ENCODE assay signal across 13 mouse cellular contexts in the genomic region with DNA sequence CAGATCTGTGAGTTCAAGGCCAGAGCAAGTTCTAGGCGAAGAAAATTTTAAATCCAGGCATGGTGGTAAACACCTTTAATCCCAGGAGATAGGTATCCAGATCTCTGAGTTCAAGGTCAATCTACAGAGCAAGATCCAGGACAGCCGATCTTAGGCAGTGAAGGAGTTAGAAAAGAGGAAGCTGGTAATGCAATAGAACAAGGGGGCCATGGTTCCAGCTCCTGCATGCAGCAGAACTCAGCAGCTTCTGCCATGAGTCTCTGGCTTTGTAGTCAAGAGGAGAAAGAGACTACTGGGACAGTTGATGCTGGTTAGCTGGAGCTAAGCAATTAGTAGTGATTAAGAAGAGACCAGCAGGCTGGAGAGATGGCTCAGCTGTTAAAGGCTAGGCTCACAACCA.
"Had no signal": no experiment of that assay in that cellular context is flagged by ENCODE, and none has a peak within 500 bp of the region (broad histone marks: within the 10 kb centered on the region; RNA-seq: fewer than 3 reads in every experiment).

No protein-coding gene starts in this region.

- H3K9ac ChIP-seq: liver, embryonic 15.5 days; liver, postnatal 0 days; lung, embryonic 15.5 days; midbrain, embryonic 12.5 days; neural tube, embryonic 12.5 days had no signal

- H3K9me3 ChIP-seq: liver, embryonic 15.5 days; lung, embryonic 15.5 days; neural tube, embryonic 12.5 days had no signal

- H3K27ac ChIP-seq: liver, embryonic 15.5 days; lung, embryonic 15.5 days; midbrain, embryonic 10.5 days; midbrain, embryonic 12.5 days; neural tube, embryonic 12.5 days had no signal

- DNase-seq: liver, postnatal 0 days; lung, adult 2 months; lung, postnatal 4 days; midbrain, embryonic 14.5 days; right cerebral cortex, postnatal 14 days; thymus, adult 18-20 months; thymus, postnatal 25 days; thymus, postnatal 4 days had no signal

- H3K36me3 ChIP-seq: liver, embryonic 15.5 days; lung, embryonic 15.5 days had no signal

- H3K27me3 ChIP-seq: liver, embryonic 15.5 days; lung, embryonic 15.5 days; midbrain, embryonic 12.5 days; neural tube, embryonic 12.5 days had no signal

- H3K4me3 ChIP-seq: liver, embryonic 15.5 days; lung, embryonic 15.5 days; midbrain, embryonic 10.5 days; midbrain, embryonic 12.5 days; neural tube, embryonic 12.5 days had no signal
